Mouse (Mus musculus) left cerebral cortex, postnatal 4 days (tissue): ENCODE measurements at regions not wholly inside any gene's neighbourhood (a gene's known extent, or its start where the extent isn't known, plus 50 kb on each side); places are given as distances from the start of the nearest gene placed in this dataset.

Source experiments
- DNase-seq: peaks from one replicate; pipeline ENCODE4 v3.0.0-alpha.2; 2022
- intact Hi-C: fragments of 180-260 bp; cut with DNase I; formaldehyde crosslinking; loops from one replicate; pipeline ENCODE4 v1.15.1; 2025

- intact Hi-C loops, result no loop called here
- peak; percentile 61 for DNase-seq
These were observed 67.7 kb upstream of the Kcnma1 start for GRCm38 (mm10) chr14:24081911-24082558.

DNA sequence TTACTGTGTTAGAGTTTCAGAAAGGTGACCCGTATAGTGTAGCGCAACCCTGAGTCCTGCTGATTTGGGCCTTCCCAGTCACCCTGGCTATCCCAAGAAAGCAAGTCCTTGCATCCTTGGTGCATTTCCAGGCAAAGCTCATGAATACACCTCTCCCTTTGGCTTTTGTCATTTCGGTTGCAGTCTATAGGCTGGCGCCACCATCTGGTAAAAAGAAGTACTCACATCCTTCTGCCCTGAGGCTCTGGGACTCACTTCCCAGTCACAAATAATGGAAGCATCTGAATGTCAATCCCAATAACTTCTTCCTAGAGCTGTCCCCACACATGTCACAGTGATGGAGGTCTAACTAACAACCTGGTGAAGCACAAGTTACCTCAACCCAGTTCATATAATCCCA lies 54.4 kb upstream of the Kcnma1 start:
- intact Hi-C loops, result loop anchor here (5.0 kb wide), 1 partner anchor 204 kb away; no protein-coding TSS in a partner anchor
- peak; percentile 19 for DNase-seq

GRCm38 (mm10) chr14:24067657-24068056 lies 53.4 kb upstream of the Kcnma1 start:
- peak; percentile 78 for DNase-seq
- intact Hi-C loops, result loop anchor here (5.0 kb wide), 1 partner anchor 205 kb away; no protein-coding TSS in a partner anchor

- intact Hi-C loops, result loop anchor here (5.0 kb wide), 1 partner anchor 207 kb away; no protein-coding TSS in a partner anchor
- no peak for DNase-seq
These were observed 51.0 kb upstream of the Kcnma1 start for GRCm38 (mm10) chr14:24065231-24065767.
